Mouse (Mus musculus) cerebellum, adult 2 months (tissue): Measurements from ENCODE around the gene Nedd9.

Experiments used
- CTCF ChIP-seq: fragments of 200-500 bp; IDR thresholded peaks from 2 replicates; pipeline ENCODE4 v1.5.1; 2011; ENCODE audit warnings: low read depth, mild to moderate bottlenecking, control low read depth, low read length, moderate library complexity, borderline replicate concordance; ENCODE audit not compliant: insufficient read depth
- POLR2A ChIP-seq: fragments of 200-500 bp; IDR thresholded peaks from 2 replicates; pipeline ENCODE4 v1.6.1; 2011; ENCODE audit warnings: low read length, control low read depth, borderline replicate concordance; ENCODE audit not compliant: insufficient read depth

DNA sequence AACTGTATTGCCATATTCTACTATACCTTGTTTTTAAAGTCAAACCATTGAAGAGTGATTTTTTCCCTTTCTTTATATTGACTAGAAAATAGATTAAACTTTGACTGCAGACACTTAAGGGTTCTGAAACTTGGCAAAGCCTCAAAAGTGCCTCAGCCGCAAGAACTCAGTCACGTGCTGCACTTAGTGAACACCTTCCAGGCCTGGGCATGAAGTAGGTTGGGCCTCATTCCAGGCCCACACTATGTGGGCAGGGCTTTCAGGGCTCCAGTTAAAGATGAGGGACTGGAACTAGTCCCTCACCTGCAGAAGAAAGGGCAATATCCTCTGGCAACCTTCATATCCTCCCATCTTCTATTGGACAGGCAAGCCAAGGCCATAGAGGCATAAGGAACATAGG is 131.6 kb downstream of the Nedd9 start:
- TF ChIP-seq POLR2A (no peak), CTCF (no peak)
